In the genomic region with DNA sequence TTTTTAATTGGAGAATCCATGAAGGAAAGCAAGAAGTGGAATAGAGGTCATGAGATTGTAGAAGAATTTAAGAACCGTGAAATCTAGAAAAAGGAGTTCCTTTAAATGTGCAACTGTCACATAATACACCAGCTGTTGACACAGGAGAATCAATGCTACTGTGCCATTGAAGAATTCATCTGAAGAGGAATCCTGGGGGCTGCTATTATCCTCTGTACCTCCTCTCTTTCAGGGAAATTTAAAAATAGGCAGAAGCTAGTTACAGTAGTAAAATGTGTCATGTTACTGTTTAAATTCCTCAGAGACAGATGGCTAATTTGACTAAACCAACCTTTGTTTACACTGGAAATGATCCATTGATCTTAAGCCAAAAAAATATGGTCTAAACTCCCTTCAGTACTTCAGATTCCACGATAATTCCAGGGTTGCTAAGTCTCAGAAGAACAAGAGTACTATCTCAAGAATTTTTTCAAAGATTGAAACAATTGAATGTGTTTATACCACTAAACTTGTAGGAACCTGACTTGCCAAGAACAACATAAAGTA, we compare ENCODE assay signal across 28 mouse cellular contexts.
A peak's percentile ranks its signal among the peaks of the same experiment; 100 is the strongest.
DNase-seq lines count a peak whose midpoint lies in the region; ATAC-seq and TF ChIP-seq lines count a peak whose summit lies in the region.
"Had no signal": no experiment of that assay in that cellular context is flagged by ENCODE, and none has a peak within 500 bp of the region (broad histone marks: within the 10 kb centered on the region; RNA-seq: fewer than 3 reads in every experiment).

No protein-coding gene starts in this region.

- H3K4me2 ChIP-seq in forebrain, embryonic 13.5 days, result no peak overlapping the region
- H3K4me2 ChIP-seq in kidney, postnatal 0 days (ENCODE audit: low read length), result no peak overlapping the region
- H3K4me2 ChIP-seq in forebrain, embryonic 16.5 days (ENCODE audit: low read length), result no peak overlapping the region
- H3K4me2 ChIP-seq: embryonic facial prominence, embryonic 15.5 days; heart, embryonic 13.5 days; hindbrain, embryonic 14.5 days; limb, embryonic 15.5 days; liver, embryonic 13.5 days had no signal

- H3K27ac ChIP-seq in forebrain, embryonic 13.5 days, result no peak overlapping the region
- no peak overlapping the region for H3K27ac ChIP-seq in forebrain, embryonic 10.5 days
- no peak overlapping the region for H3K27ac ChIP-seq in kidney, postnatal 0 days
- H3K27ac ChIP-seq in forebrain, embryonic 16.5 days (ENCODE audit: low read length), result no peak overlapping the region
- H3K27ac ChIP-seq: embryonic facial prominence, embryonic 15.5 days; heart, embryonic 13.5 days; hindbrain, embryonic 14.5 days; limb, embryonic 15.5 days; liver, embryonic 13.5 days had no signal

- no peaks in the 10 kb centered on the region for H3K4me1 ChIP-seq in forebrain, embryonic 13.5 days
- H3K4me1 ChIP-seq in forebrain, embryonic 10.5 days, result no peaks in the 10 kb centered on the region
- H3K4me1 ChIP-seq in kidney, postnatal 0 days (replicated peaks; ENCODE audit: insufficient read depth, low read length), result no peaks in the 10 kb centered on the region
- H3K4me1 ChIP-seq in forebrain, embryonic 16.5 days (replicated peaks; ENCODE audit: control insufficient read depth, insufficient read depth, low read length), result no peaks in the 10 kb centered on the region; the same call in 1 of the 2 replicates
- H3K4me1 ChIP-seq: embryonic facial prominence, embryonic 15.5 days; heart, embryonic 13.5 days; limb, embryonic 15.5 days; liver, embryonic 13.5 days had no signal

- H3K36me3 ChIP-seq in forebrain, embryonic 13.5 days (ENCODE audit: poor library complexity, severe bottlenecking), result no peaks in the 10 kb centered on the region
- H3K36me3 ChIP-seq in forebrain, embryonic 10.5 days (replicated peaks), result no peaks in the 10 kb centered on the region
- no peaks in the 10 kb centered on the region for H3K36me3 ChIP-seq in kidney, postnatal 0 days (ENCODE audit: insufficient read depth, low read length)
- H3K36me3 ChIP-seq in forebrain, embryonic 16.5 days (ENCODE audit: control insufficient read depth, insufficient read depth), result no peaks in the 10 kb centered on the region
- H3K36me3 ChIP-seq: embryonic facial prominence, embryonic 15.5 days; heart, embryonic 13.5 days; limb, embryonic 15.5 days; liver, embryonic 13.5 days had no signal

- DNase-seq in forebrain, embryonic 10.5 days (ENCODE audit: extremely low spot score, low spot score), result no peak
- DNase-seq in kidney, postnatal 0 days (ENCODE audit: low spot score), result peak; percentile 34
- DNase-seq in kidney, postnatal 36 days, result no peak
- DNase-seq in Muller cell, postnatal 12 days (ENCODE audit: inconsistent ontology term), result peak; percentile 72
- no peak for DNase-seq in heart, adult 18-20 months
- no peak for DNase-seq in spleen, postnatal 14 days (ENCODE audit: low spot score in 2 of 2)
- DNase-seq: adrenal gland, adult 2 months; adrenal gland, postnatal 36 days; cerebellum, adult 11-12 months; cerebellum, postnatal 10 days; heart, postnatal 10 days; kidney, adult 9 months; kidney, postnatal 25 days; liver, embryonic 13.5 days; lung, adult 18-20 months; lung, postnatal 10 days; midbrain, embryonic 14.5 days; right cerebral cortex, adult 18-20 months; right cerebral cortex, postnatal 4 days; thymus, postnatal 4 days had no signal

- no peaks in the 10 kb centered on the region for H3K9me3 ChIP-seq in forebrain, embryonic 13.5 days (replicated peaks)
- H3K9me3 ChIP-seq in forebrain, embryonic 10.5 days, result no peaks in the 10 kb centered on the region
- no peaks in the 10 kb centered on the region for H3K9me3 ChIP-seq in kidney, postnatal 0 days (replicated peaks; ENCODE audit: low read length)
- no peaks in the 10 kb centered on the region for H3K9me3 ChIP-seq in forebrain, embryonic 16.5 days (ENCODE audit: control insufficient read depth, low read length)
- H3K9me3 ChIP-seq: embryonic facial prominence, embryonic 15.5 days; heart, embryonic 13.5 days; limb, embryonic 15.5 days; liver, embryonic 13.5 days had no signal

- no peak for TF ChIP-seq CTCF in kidney, postnatal 0 days (IDR thresholded peaks at IDR 0.05; ENCODE audit: low read depth)

- H3K9ac ChIP-seq in forebrain, embryonic 13.5 days, result no peak overlapping the region
- H3K9ac ChIP-seq in kidney, postnatal 0 days (ENCODE audit: low read depth, low read length), result no peak overlapping the region
- no peak overlapping the region for H3K9ac ChIP-seq in forebrain, embryonic 16.5 days (replicated peaks; ENCODE audit: low read depth, low read length)
- H3K9ac ChIP-seq: embryonic facial prominence, embryonic 15.5 days; heart, embryonic 13.5 days; hindbrain, embryonic 14.5 days; limb, embryonic 15.5 days; liver, embryonic 13.5 days had no signal

- ATAC-seq in forebrain, embryonic 13.5 days, result peak; percentile 55; the same call in 1 of the 2 replicates
- no peak for ATAC-seq in kidney, postnatal 0 days (replicated peaks; ENCODE audit: low FRiP score, low read depth)
- peak; percentile 54 for ATAC-seq in forebrain, embryonic 16.5 days
- ATAC-seq: activated CD4-positive, CD25-positive, alpha-beta regulatory T cell, adult 4 months; intestine, postnatal 0 days had no signal

- H3K4me3 ChIP-seq in forebrain, embryonic 13.5 days, result no peak overlapping the region
- H3K4me3 ChIP-seq in forebrain, embryonic 10.5 days, result no peak overlapping the region
- H3K4me3 ChIP-seq in kidney, postnatal 0 days (replicated peaks; ENCODE audit: low read depth, low read length), result no peak overlapping the region
- no peak overlapping the region for H3K4me3 ChIP-seq in forebrain, embryonic 16.5 days (replicated peaks; ENCODE audit: low read length)
- H3K4me3 ChIP-seq: embryonic facial prominence, embryonic 15.5 days; heart, embryonic 13.5 days; limb, embryonic 15.5 days; liver, embryonic 13.5 days had no signal

- WGBS in forebrain, embryonic 13.5 days, result 54% methylated on average over 2 of the region's 2 CpGs
- 72% methylated on average over 2 of the region's 2 CpGs for WGBS in forebrain, embryonic 10.5 days
- 14% methylated on average over 2 of the region's 2 CpGs for WGBS in kidney, postnatal 0 days
- 35% methylated on average over 2 of the region's 2 CpGs for WGBS in forebrain, embryonic 16.5 days

- H3K27me3 ChIP-seq in forebrain, embryonic 13.5 days, result no peaks in the 10 kb centered on the region
- H3K27me3 ChIP-seq in forebrain, embryonic 10.5 days (ENCODE audit: poor library complexity, severe bottlenecking), result no peaks in the 10 kb centered on the region
- no peaks in the 10 kb centered on the region for H3K27me3 ChIP-seq in kidney, postnatal 0 days (ENCODE audit: insufficient read depth, low read length)
- H3K27me3 ChIP-seq in forebrain, embryonic 16.5 days (replicated peaks; ENCODE audit: control insufficient read depth, insufficient read depth, low read length), result no peaks in the 10 kb centered on the region
- H3K27me3 ChIP-seq: embryonic facial prominence, embryonic 15.5 days; heart, embryonic 13.5 days; limb, embryonic 15.5 days; liver, embryonic 13.5 days had no signal

Comparison
In these comparisons a context has a peak if more than half of its experiments do, and no peak if none do; other contexts are left out.
1. DNase-seq: peak in kidney, postnatal 0 days (single experiment) and Muller cell, postnatal 12 days (single experiment); none in forebrain, embryonic 10.5 days (single experiment), kidney, postnatal 36 days (0 of 2), heart, adult 18-20 months (0 of 2) and spleen, postnatal 14 days (0 of 2).